Mouse (Mus musculus): ENCODE measurements around the gene Lpin3. TPM values are rescaled to one million over a fixed set of nuclear protein-coding genes. Genes with fewer than 3 reads are reported as not detected.

Gene Lpin3
- polyA plus RNA-seq, 1 experiment = 48.0 TPM

- no peak overlapping the region for H3K27ac ChIP-seq (ENCODE audit: insufficient read depth, low read depth, low read length)
- no peaks in the 10 kb centered on the region for H3K36me3 ChIP-seq (ENCODE audit: control insufficient read depth, insufficient read depth, low read length)
- TF ChIP-seq POLR2A (IDR thresholded peaks at IDR 0.05; ENCODE audit: low read depth, low read length) (no peak), CTCF (IDR thresholded peaks at IDR 0.05; ENCODE audit: extremely low read depth, insufficient read length, insufficient replicate concordance, low read depth, low read length) (no peak)
- no peak overlapping the region for H3K4me3 ChIP-seq (ENCODE audit: low read depth, low read length)
- 94% methylated on average over 3 of the region's 3 CpGs for WGBS
- peaks cover 12% of the 10 kb centered on the region; the same call in 1 of the 2 replicates for H3K4me1 ChIP-seq (ENCODE audit: control insufficient read depth, insufficient read depth, insufficient read length, low read length)
- H3K27me3 ChIP-seq (ENCODE audit: control insufficient read depth, insufficient read depth, low read length) = no peaks in the 10 kb centered on the region
Measured at GRCm38 (mm10) chr2:160886221-160886620, 5.8 kb downstream of the Lpin3 start.

DNA sequence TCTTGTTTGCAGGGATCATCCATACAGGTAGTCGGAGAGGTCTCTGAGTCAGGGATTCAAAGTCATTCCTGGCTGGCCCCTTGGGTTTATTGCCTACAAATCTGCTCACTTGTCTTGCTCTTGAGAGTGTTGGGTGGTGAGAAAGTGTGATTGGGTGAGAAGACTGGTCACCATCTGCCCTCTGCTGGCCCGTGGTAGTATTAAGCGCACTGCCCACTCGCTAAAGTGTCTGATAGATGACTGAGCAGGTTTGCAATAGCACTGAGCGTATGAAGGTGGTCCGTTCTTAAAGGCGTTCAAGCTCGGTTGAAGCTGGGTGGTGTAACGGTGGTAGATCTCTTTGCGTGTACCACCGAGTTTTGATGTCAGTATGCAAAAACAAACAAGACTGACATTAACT, 6.8 kb downstream of the Lpin3 start:
- H3K27ac ChIP-seq (ENCODE audit: insufficient read depth, low read depth, low read length) = peak overlapping the region; percentile 93
- no peaks in the 10 kb centered on the region; the same call in 1 of the 2 replicates for H3K36me3 ChIP-seq (ENCODE audit: control insufficient read depth, insufficient read depth, low read length)
- peak overlapping the region; percentile 74 for H3K4me3 ChIP-seq (ENCODE audit: low read depth, low read length)
- H3K27me3 ChIP-seq (ENCODE audit: control insufficient read depth, insufficient read depth, low read length) = no peaks in the 10 kb centered on the region
- 1% methylated on average over 11 of the region's 11 CpGs for WGBS
- TF ChIP-seq CTCF (IDR thresholded peaks at IDR 0.05; ENCODE audit: extremely low read depth, insufficient read length, insufficient replicate concordance, low read depth, low read length) (peak; percentile 92; the same call in 1 of the 2 replicates), POLR2A (IDR thresholded peaks at IDR 0.05; ENCODE audit: low read depth, low read length) (no peak)
- H3K4me1 ChIP-seq (ENCODE audit: control insufficient read depth, insufficient read depth, insufficient read length, low read length) = peaks cover 19% of the 10 kb centered on the region

GRCm38 (mm10) chr2:160887859-160888258, 7.4 kb downstream of the Lpin3 start:
- TF ChIP-seq POLR2A (IDR thresholded peaks at IDR 0.05; ENCODE audit: low read depth, low read length) (peak; percentile 76), CTCF (IDR thresholded peaks at IDR 0.05; ENCODE audit: extremely low read depth, insufficient read length, insufficient replicate concordance, low read depth, low read length) (no peak)
- Histone ChIP-seq H3K4me1 (ENCODE audit: control insufficient read depth, insufficient read depth, insufficient read length, low read length) (peaks cover 19% of the 10 kb centered on the region), H3K4me3 (ENCODE audit: low read depth, low read length) (peak overlapping the region; percentile 74), H3K27me3 (ENCODE audit: control insufficient read depth, insufficient read depth, low read length) (no peaks in the 10 kb centered on the region), H3K36me3 (ENCODE audit: control insufficient read depth, insufficient read depth, low read length) (peaks cover 4% of the 10 kb centered on the region; the same call in 1 of the 2 replicates), H3K27ac (ENCODE audit: insufficient read depth, low read depth, low read length) (peak overlapping the region; percentile 98)
- WGBS = under 1% methylated on average over 26 of the region's 26 CpGs

GRCm38 (mm10) chr2:160891045-160891444, 10.6 kb downstream of the Lpin3 start:
- H3K4me3 ChIP-seq (ENCODE audit: low read depth, low read length) = no peak overlapping the region
- peak overlapping the region; percentile 98 for H3K27ac ChIP-seq (ENCODE audit: insufficient read depth, low read depth, low read length)
- peaks cover 21% of the 10 kb centered on the region for H3K4me1 ChIP-seq (ENCODE audit: control insufficient read depth, insufficient read depth, insufficient read length, low read length)
- peaks cover 22% of the 10 kb centered on the region for H3K36me3 ChIP-seq (ENCODE audit: control insufficient read depth, insufficient read depth, low read length)
- 59% methylated on average over 5 of the region's 5 CpGs for WGBS
- no peak for TF ChIP-seq CTCF (IDR thresholded peaks at IDR 0.05; ENCODE audit: extremely low read depth, insufficient read length, insufficient replicate concordance, low read depth, low read length)
- TF ChIP-seq POLR2A (IDR thresholded peaks at IDR 0.05; ENCODE audit: low read depth, low read length) = no peak
- no peaks in the 10 kb centered on the region for H3K27me3 ChIP-seq (ENCODE audit: control insufficient read depth, insufficient read depth, low read length)

DNA sequence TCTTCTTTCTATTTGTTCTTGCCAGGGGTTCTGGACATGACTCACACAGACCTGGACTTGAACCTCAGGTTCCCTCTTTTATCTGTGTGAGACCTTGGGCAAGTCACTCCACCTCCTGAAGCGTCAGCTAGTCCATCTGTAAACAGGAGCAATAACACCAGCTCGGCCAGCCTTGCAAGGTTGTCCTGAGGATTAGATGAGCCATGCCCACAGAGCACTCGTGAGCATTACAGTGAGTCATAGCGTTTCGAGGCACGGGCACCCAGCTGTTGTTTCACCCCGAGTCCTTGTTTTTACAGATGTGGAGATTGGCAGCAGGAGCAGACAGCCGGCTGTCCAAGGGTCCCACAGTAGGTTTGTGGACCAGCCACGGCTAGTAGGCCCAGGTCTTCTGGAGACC, 11.2 kb downstream of the Lpin3 start:
- Histone ChIP-seq H3K4me3 (ENCODE audit: low read depth, low read length) (peak overlapping the region; percentile 48), H3K27ac (ENCODE audit: insufficient read depth, low read depth, low read length) (peak overlapping the region; percentile 86), H3K36me3 (ENCODE audit: control insufficient read depth, insufficient read depth, low read length) (peaks cover 27% of the 10 kb centered on the region), H3K4me1 (ENCODE audit: control insufficient read depth, insufficient read depth, insufficient read length, low read length) (peaks cover 21% of the 10 kb centered on the region), H3K27me3 (ENCODE audit: control insufficient read depth, insufficient read depth, low read length) (no peaks in the 10 kb centered on the region)
- WGBS = 54% methylated on average over 9 of the region's 9 CpGs
- no peak for TF ChIP-seq POLR2A (IDR thresholded peaks at IDR 0.05; ENCODE audit: low read depth, low read length)
- no peak for TF ChIP-seq CTCF (IDR thresholded peaks at IDR 0.05; ENCODE audit: extremely low read depth, insufficient read length, insufficient replicate concordance, low read depth, low read length)

DNA sequence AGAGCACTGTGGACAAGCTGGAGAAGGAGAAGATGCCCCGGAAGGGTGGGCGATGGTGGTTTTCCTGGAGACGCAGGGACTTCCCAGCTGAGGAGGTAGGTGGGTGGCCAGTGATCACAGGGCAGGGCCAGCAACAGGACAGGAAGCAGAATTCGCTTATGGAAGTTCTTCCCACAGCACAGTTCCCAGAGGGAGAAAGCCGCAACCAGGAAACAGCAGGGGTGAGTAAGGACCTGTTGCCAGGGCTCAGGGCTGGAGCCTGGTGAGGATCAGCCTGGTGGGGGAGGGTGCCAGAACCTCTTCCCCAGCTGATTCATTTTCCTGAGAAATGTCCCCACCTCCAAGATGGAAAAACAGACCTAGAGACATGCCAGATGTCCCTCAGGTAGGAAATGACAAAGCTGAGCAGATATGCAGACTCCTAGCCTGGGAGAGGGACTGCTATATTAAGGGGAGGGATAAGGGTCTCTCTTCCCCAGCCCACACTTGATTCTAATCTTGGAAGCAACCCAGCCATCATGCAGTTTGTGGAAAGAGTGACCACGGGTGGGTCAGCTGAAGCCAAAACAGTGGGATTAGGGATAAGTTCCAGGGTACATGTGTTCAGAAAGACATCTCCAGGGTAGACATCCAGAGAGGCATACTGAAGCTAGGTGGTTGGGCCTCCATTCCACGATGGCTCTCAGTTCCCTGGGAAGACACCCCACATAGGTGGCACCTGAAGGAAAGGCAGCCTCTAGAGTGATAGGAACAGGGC, 21.4 kb downstream of the Lpin3 start:
- no peaks in the 10 kb centered on the region for H3K4me1 ChIP-seq (ENCODE audit: control insufficient read depth, insufficient read depth, insufficient read length, low read length)
- TF ChIP-seq POLR2A (IDR thresholded peaks at IDR 0.05; ENCODE audit: low read depth, low read length) = no peak
- no peak for TF ChIP-seq CTCF (IDR thresholded peaks at IDR 0.05; ENCODE audit: extremely low read depth, insufficient read length, insufficient replicate concordance, low read depth, low read length)
- no peak overlapping the region for H3K27ac ChIP-seq (ENCODE audit: insufficient read depth, low read depth, low read length)
- no peaks in the 10 kb centered on the region for H3K27me3 ChIP-seq (ENCODE audit: control insufficient read depth, insufficient read depth, low read length)
- peaks cover 52% of the 10 kb centered on the region for H3K36me3 ChIP-seq (ENCODE audit: control insufficient read depth, insufficient read depth, low read length)
- no peak overlapping the region for H3K4me3 ChIP-seq (ENCODE audit: low read depth, low read length)
- WGBS = 81% methylated on average over 7 of the region's 7 CpGs

GRCm38 (mm10) chr2:160905301-160905700, 24.8 kb downstream of the Lpin3 start:
- WGBS = 95% methylated on average over 12 of the region's 12 CpGs
- no peak overlapping the region for H3K27ac ChIP-seq (ENCODE audit: insufficient read depth, low read depth, low read length)

More at GRCm38 (mm10) chr2:160905301-160905700, 24.8 kb downstream of the Lpin3 start:
- Histone ChIP-seq H3K4me3 (ENCODE audit: low read depth, low read length) (no peak overlapping the region), H3K4me1 (ENCODE audit: control insufficient read depth, insufficient read depth, insufficient read length, low read length) (no peaks in the 10 kb centered on the region), H3K27me3 (ENCODE audit: control insufficient read depth, insufficient read depth, low read length) (no peaks in the 10 kb centered on the region), H3K36me3 (ENCODE audit: control insufficient read depth, insufficient read depth, low read length) (peaks cover 28% of the 10 kb centered on the region)
- TF ChIP-seq POLR2A (IDR thresholded peaks at IDR 0.05; ENCODE audit: low read depth, low read length) (no peak), CTCF (IDR thresholded peaks at IDR 0.05; ENCODE audit: extremely low read depth, insufficient read length, insufficient replicate concordance, low read depth, low read length) (no peak)

All from small intestine, adult 2 months (tissue).